Mouse (Mus musculus): ENCODE measurements at regions not wholly inside any gene's neighbourhood (a gene's known extent, or its start where the extent isn't known, plus 50 kb on each side); places are given as distances from the start of the nearest gene placed in this dataset.
A peak's percentile ranks its signal among the peaks of the same experiment; 100 is the strongest.

- DNase-seq = no peak
- intact Hi-C loops (cut with DNase I) = no loop called here
Observed at GRCm38 (mm10) chr3:130944241-130944640, 166.0 kb upstream of the Lef1 start.

DNA sequence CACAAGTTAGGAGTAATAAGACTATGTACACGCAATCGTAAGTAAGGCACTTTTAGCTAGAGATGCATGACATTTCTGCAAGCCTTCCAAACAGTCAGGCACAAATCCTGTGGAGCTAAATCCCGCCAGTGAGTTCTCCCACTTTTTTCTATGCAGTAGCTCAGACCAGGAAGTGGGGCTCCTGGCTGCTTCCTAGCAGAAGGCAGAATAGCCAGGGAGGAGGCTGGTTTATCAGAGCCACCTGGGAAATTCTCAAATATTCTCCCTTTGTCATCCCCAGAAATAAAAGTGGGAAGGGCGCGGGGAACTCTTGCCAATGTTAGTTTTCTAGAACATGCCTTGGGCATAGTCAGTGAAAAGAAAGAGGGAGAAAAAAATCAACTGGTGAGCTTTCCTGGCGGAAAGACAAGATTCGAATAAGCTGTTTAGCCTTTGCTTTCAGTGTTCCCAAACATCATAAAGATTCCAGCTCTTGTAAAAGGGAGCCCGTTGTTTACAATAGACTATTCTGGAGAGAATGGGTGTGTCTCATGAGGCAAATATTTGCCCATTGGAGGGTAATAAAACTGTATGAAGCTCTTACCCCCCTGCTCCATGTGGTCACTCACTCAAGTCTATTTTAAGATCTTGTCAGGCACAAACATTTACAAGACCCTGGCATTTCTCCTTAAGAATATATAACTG, 167.2 kb upstream of the Lef1 start:
- no peak for DNase-seq
- intact Hi-C loops (cut with DNase I) = no loop called here

DNA sequence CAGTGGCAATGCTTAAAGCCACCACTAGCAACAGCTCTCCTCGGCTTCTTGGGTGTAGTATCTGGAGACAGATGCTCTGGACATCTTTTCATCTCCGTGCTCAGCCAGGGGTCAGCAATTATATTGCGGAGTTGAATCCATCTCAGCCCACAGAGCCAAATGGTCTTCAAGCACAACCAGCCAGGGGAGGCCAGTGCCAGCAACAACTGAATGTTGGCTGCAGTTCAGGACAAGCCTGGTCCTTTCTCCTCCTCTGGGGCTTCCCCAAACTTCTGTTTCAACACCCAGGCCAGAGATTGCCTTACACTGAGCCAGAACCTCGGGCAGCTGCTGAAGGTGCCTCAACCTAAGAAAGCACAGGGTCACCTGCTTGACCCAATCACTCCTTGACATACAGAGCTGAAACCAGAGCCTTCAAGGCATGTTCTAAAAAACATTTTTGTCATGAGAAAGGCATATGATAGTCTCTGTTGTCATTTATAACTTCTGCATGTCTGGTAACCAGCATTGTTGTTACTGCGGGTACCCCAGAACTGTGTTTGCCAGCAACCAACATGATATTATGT, 169.9 kb upstream of the Lef1 start:
- intact Hi-C loops (cut with DNase I) = no loop called here

GRCm38 (mm10) chr3:130936980-130937379, 173.3 kb upstream of the Lef1 start:
- intact Hi-C loops (cut with DNase I) = no loop called here
- no peak for DNase-seq

More for the DNA sequence above, 169.9 kb upstream of the Lef1 start:
- DNase-seq = peak; percentile 57 to 67

DNA sequence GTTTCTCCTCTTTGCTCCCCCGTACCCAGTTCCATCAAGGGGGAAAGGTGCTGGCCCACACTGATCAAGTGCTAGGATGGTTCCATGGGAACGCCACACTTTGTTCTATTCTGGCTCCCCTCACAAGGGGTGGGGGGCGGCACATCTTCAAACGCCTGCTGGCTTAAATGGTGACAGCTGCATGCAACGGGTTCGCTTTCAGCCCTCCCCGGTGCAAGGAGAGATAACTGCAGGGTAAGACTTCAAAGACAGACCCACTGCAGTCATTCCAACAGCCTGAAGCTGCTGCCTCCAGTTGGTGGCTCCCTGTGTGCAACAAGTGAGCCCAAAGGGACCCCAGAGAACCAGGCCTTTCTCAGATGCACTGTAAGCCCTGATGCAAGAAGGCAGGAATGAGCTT, 173.9 kb upstream of the Lef1 start:
- DNase-seq = no peak
- intact Hi-C loops (cut with DNase I) = no loop called here

- intact Hi-C loops (cut with DNase I) = no loop called here
- no peak for DNase-seq
Observed at GRCm38 (mm10) chr3:130935926-130936315, 174.3 kb upstream of the Lef1 start.

DNA sequence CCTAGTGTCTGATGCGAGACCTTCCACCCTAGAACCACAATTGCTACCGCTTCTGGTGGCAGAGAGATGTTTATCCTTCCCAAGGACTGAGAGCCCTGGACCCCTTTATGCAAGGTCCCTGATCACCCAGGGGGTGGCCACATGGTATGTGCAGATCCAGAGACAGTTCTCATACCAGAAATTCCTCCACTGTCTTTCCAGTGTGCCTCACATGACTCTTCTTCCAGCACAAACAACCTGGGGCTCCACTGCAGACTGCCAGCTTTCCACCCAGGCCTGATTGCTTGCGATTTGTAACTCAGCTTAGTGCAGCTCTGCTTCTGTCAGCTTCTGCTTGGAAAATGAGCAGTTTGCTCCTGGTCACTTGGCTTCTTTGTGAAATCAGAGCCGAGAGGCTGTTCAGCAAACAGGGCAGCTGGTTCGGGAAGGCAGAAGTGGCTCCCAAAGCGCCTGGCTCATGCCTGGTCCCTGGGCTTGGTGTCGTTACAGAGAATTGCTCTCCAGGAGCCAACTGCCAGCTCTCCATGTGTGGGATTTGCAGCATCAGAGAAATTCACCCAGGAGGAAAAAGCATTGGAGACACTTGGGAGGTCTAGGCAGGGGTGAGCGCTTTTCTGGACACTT, 174.9 kb upstream of the Lef1 start:
- no peak for DNase-seq
- intact Hi-C loops (cut with DNase I) = no loop called here

DNA sequence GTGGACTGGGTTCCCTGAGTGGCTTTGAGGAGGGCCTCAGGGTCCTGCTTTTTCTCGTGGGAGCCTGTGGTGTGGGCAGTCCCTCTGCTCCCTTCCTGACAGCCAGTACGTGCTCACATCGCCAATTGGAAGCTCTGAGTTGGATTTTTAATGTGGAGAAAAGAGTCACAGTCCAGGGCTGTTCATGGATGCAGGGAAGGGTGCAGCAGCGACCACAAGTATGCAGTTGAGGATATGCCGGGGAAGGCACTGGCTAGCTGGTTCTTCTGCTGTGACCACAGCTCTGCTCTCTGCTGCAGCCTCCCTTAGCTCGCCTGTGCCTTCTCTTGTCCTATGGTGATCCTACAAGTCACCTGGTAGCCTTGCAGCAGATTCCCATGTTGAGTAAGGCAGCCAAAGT, 177.5 kb upstream of the Lef1 start:
- DNase-seq = no peak
- intact Hi-C loops (cut with DNase I) = no loop called here

DNA sequence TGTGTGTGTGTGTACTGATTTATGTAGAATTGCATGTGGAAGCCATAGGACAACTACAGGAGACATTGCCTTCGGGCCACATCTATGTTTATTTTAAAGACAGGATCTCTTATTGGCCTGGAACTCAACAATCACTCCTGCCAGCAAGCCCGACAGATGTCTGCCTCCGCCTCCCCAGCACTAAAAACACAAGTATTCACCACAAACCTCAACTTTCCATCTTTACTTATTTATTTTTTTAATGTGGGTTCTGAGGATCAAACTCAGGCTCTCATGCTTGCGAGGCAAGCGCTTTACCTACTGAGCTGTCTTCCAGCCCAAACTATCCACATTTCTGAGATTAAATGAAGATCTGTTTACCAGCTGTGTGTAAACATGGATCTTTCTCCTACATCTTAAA, 178.0 kb upstream of the Lef1 start:
- DNase-seq = no peak
- intact Hi-C loops (cut with DNase I) = no loop called here

DNA sequence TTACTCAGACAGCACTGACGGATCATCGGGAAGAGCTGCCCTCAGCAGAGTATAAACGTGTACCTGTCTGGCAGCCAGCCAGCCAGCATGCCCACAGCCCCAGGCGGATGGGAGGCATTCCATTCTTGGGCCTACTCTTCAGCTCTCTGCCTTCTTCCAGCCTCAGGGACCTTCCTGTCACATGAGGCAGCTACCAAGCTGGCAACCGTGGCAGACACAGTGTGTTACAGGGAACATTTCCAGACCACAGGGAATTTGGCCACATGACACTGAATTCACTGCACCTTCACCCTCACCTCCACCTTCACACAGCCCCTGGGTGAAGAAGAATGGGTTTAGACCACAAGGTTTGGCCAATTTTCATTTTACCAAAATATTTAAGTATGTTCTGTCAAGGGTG, 185.3 kb upstream of the Lef1 start:
- DNase-seq = no peak
- intact Hi-C loops (cut with DNase I) = no loop called here

- intact Hi-C loops (cut with DNase I) = no loop called here
- DNase-seq = no peak
Observed at GRCm38 (mm10) chr3:130923615-130923958, 186.7 kb upstream of the Lef1 start.

DNA sequence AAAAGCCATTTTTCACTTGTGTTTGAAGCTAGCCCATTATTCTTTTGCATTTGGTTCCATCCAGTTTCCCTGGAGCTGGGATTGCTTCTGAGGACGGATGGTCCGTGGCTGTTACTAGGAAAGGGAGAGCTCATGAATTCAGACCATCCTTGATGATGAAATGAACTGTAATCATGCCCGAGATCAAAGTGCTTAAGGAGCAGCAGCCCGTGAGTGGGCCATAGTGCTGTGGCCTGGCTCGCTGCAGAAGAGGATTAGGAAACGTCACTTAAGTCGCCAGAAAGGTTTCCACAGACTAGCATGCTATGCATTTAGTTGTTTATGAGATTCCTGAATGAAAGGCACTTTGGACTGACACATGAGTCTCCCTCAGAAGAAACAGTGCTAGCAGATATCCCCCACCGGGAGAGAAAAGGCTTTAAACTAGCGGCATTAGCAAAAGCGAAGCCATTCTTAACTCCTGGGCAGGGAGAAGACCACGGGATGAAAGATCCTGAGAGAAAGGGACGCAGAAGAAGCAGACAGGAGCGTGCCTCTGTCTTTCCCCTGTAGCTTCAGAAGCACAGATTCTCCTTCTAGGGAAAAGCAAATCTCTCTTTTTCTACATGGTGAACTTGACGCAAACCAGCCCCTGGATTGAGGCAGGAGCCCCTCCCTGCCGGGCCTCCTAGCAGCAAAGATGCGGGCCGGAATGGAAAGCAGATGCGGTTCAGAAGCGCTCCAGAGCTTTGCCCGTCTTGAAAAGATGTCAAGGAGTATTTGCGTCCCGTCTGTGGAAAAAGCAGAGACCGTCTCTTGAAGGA, 187.3 kb upstream of the Lef1 start:
- DNase-seq = no peak
- intact Hi-C loops (cut with DNase I) = no loop called here

DNA sequence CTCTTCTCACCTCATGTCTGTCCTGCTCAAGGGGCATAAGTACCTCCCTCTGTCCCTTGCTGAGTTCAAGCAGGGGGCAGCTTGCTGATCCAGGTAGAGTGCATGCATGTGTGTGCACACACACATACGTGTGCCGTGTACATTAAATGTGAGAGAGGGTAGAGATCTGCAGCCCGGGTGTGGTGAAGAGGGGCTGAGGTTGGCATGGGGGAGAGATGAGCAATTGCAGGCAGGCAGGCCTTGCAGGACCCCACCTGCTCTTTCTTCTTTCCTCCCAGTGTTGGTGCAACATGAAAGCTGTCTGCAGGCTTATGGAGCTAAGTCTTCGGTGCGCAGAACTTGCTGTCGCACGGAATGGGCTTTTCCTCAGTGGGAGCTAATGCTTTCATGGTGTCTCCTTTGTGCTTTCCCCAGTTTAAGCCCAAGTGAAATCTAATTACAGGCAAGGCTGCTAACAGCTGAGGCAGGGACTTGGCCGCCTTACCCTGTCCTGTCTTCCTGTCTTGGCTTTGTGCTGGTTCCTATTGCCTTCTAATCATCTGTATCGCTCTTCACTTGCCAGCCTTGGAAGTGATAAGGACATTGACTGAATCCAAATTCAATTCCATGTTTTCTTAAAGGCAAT, 188.5 kb upstream of the Lef1 start:
- DNase-seq = no peak
- intact Hi-C loops (cut with DNase I) = no loop called here

DNA sequence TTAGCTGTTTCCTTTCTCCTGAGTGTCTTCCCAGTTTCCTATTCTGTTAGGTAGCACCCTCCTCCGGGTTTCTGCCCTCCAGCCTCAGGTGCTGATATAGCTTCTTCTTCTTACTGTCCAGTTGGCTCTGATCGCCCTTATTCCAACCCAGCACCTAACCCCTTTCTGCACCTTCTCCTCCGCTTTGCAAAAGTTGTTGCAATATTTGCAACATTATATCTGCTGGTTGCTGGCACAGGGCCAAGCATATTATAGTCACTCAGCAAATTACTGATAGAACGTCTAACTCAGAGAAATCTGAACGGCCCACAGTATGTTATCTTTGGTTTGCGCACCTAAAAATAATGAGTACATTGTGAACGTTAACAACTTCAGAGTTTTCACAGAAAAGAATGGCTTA, 183.6 kb upstream of the Rpl34 start:
- DNase-seq = no peak
- intact Hi-C loops (cut with DNase I) = no loop called here

GRCm38 (mm10) chr3:130905101-130905500, 174.9 kb upstream of the Rpl34 start:
- intact Hi-C loops (cut with DNase I) = no loop called here
- DNase-seq = no peak

DNA sequence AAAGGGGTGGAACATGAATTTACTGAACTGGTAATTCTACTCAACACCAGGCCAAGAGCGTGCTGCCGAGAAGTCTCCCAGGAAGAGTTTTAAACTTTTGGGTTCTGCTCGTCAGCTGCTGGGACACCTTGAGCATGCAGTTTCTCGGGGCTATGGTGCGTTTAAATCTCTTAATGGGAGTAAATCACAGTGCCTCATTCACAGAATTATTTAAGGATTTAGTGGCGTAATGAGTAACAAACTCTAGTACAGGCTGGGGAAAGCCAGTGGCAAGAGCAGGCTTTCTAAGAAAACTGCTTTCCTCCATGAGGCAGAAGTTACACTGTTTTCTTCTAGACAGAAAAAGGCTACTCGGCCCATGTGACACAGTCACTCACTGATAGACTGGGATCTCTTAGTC, 173.1 kb upstream of the Rpl34 start:
- intact Hi-C loops (cut with DNase I) = no loop called here
- DNase-seq = no peak

GRCm38 (mm10) chr3:130902376-130902775, 172.2 kb upstream of the Rpl34 start:
- DNase-seq = no peak
- intact Hi-C loops (cut with DNase I) = no loop called here

GRCm38 (mm10) chr3:130901343-130901742, 171.1 kb upstream of the Rpl34 start:
- intact Hi-C loops (cut with DNase I) = no loop called here
- DNase-seq = no peak

GRCm38 (mm10) chr3:130900846-130901245, 170.6 kb upstream of the Rpl34 start:
- intact Hi-C loops (cut with DNase I) = no loop called here
- DNase-seq = no peak

DNA sequence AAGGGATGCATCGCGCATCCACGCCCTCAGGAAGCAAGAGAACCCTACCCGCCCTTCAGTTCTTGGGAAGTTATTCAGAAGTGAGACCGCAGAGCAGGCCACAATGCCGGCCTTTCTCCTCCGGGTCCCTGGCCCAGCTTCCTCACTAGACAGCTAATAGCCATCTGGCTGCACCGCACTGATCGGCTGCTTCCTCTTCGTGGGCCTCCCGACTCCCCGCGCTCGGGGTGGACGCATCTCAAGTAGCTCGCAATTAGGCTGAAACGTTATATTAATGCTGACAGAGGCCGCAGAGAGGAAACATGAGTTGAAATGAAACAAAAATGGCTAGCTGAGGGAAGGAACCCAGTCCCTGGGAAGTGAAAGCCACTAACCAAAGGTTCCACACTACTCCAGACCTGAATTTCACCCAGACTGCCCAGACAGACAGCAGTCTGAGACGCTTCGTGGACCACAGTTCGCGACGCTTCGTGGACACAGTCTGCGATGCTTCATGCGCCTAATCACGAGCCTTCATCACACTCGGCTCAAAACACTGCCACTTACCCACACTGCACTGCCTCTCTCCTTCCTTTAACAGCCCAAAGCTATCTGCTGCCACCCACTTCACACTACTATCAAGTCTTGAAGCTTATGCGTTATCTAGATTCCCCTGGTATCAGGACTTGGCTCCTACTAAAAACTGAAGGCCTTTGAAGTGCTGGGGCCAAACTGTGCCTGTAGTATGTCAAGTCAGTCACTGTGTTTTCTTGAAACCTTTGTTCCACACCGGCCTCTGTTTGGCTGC, 170.0 kb upstream of the Rpl34 start:
- intact Hi-C loops (cut with DNase I) = no loop called here
- peak; percentile 25 to 27 for DNase-seq
